Mouse (Mus musculus) heart, postnatal 14 days (tissue): ENCODE measurements around the gene Ecd. TPM values are rescaled to one million over a fixed set of nuclear protein-coding genes. Genes with fewer than 3 reads are reported as not detected.
"Not testable (repeated sequence)": the region's sequence is repeated elsewhere in the genome, so short reads cannot be mapped to it uniquely, and the experiment has no call there.

Source experiments
- DNase-seq, 2 experiments: peaks; one replicate each; pipeline ENCODE4 v3.0.0; 2021 to 2022
- intact Hi-C: fragments of 180-260 bp; cut with DNase I; formaldehyde crosslinking; loops from one replicate; pipeline ENCODE4 v1.15.1; 2025
- total RNA-seq, 2 experiments: library from RNA; stranded (reverse); gene quantifications; 2 replicates each; pipeline ENCODE4 v1.2.3; 2021

The Ecd gene
- total RNA-seq, 2 experiments from 2014 or later, result 25.1 to 32.2 TPM

GRCm38 (mm10) chr14:20339415-20339814 is 8.5 kb downstream of the Ecd start:
- intact Hi-C loops, result no loop called here
- no peak for DNase-seq

- intact Hi-C loops, result no loop called here
- no peak for DNase-seq
Measured at GRCm38 (mm10) chr14:20331316-20331715, 16.6 kb downstream of the Ecd start.

GRCm38 (mm10) chr14:20328474-20328873 is 19.4 kb downstream of the Ecd start:
- peak in 1 of 2 experiments; percentile 13 for DNase-seq
- intact Hi-C loops, result no loop called here

GRCm38 (mm10) chr14:20324196-20324595 is 23.7 kb downstream of the Ecd start:
- intact Hi-C loops, result no loop called here
- no peak for DNase-seq

GRCm38 (mm10) chr14:20319420-20319819 is 28.5 kb downstream of the Ecd start:
- intact Hi-C loops, result no loop called here
- DNase-seq, result peak; percentile 18 to 52

GRCm38 (mm10) chr14:20315137-20315536 is 32.8 kb downstream of the Ecd start:
- intact Hi-C loops, result no loop called here
- DNase-seq, result no peak

GRCm38 (mm10) chr14:20305085-20305484 is 42.8 kb downstream of the Ecd start:
- DNase-seq, intact Hi-C loops: not testable (repeated sequence)

GRCm38 (mm10) chr14:20298131-20298530 is 49.8 kb downstream of the Ecd start:
- intact Hi-C loops, result no loop called here

GRCm38 (mm10) chr14:20297616-20298015 is 50.3 kb downstream of the Ecd start:
- intact Hi-C loops, result no loop called here
- DNase-seq, result no peak

More at GRCm38 (mm10) chr14:20298131-20298530, 49.8 kb downstream of the Ecd start:
- DNase-seq, result no peak

- no peak for DNase-seq
- intact Hi-C loops, result no loop called here
Measured at GRCm38 (mm10) chr14:20294947-20295346, 53.0 kb downstream of the Ecd start.

GRCm38 (mm10) chr14:20294117-20294892 is 53.6 kb downstream of the Ecd start, which contains the start of gene Nudt13:
TSS of gene Nudt13 (plus strand) at chr14:20294697.
- DNase-seq, result peak; percentile 72 to 85
- intact Hi-C loops, result no loop called here

GRCm38 (mm10) chr14:20291391-20291790 is 56.5 kb downstream of the Ecd start:
- intact Hi-C loops, result no loop called here
- DNase-seq, result no peak

Other genes with a start within 250 kb of the Ecd start
- 1 to 10 TPM; 2.3 to 2.5 TPM for gene Saysd1, start 209.6 kb downstream of the Ecd start, total RNA-seq
- gene Kcnk5, start 166.3 kb downstream of the Ecd start, total RNA-seq, result under 1 TPM; 0.88 to 0.98 TPM
- gene Kcnk16, start 78.9 kb downstream of the Ecd start, total RNA-seq, result not detected
- 10 to 100 TPM; 25.7 to 35.1 TPM for gene Nudt13, start 53.4 kb downstream of the Ecd start, total RNA-seq
- gene Fam149b, start within 50 bp of the Ecd start, total RNA-seq, result 10 to 100 TPM; 32.1 to 34.7 TPM
- gene Dnajc9, start 40.8 kb upstream of the Ecd start, total RNA-seq, result 10 to 100 TPM; 12.2 to 15.2 TPM
- 10 to 100 TPM; 64.9 to 68.5 TPM for gene Mrps16, start 45.5 kb upstream of the Ecd start, total RNA-seq
- gene Cfap70, start 104.1 kb upstream of the Ecd start, total RNA-seq, result under 1 TPM; 0.12 to 0.27 TPM
- gene Anxa7, start 132.0 kb upstream of the Ecd start, total RNA-seq, result 10 to 100 TPM; 50.0 to 61.0 TPM
- 1 to 10 TPM in 1 of 2 experiments, under 1 TPM in 1; 0.88 to 1.1 TPM for gene Mss51, start 148.8 kb upstream of the Ecd start, total RNA-seq
- gene Ppp3cb, start 198.5 kb upstream of the Ecd start, total RNA-seq, result 10 to 100 TPM; 64.2 to 64.6 TPM